Mouse (Mus musculus) MEL (cell line): ENCODE results near the gene Plcb4. TPM values are rescaled to one million over a fixed set of nuclear protein-coding genes. Genes with fewer than 3 reads are reported as not detected.

Source experiments
- DNase-seq: peaks from one replicate; pipeline ENCODE4 v3.0.0; 2011; ENCODE audit warnings: low read depth, low spot score
- H3K27ac ChIP-seq: 2 replicates; pipeline ENCODE4 v1.5.1; 2012; ENCODE audit warnings: low read depth, mild to moderate bottlenecking, control low read depth, low read length, moderate library complexity; ENCODE audit not compliant: control insufficient read depth
- H3K27me3 ChIP-seq, 2 experiments: fragments of 150-350 bp in 1 of 2; sonication (generic) in 1 of 2; 2 replicates each; pipeline ENCODE4 v1.6.1; 2012; ENCODE audit warnings: low read length in 2 of 2, mild to moderate bottlenecking in 2 of 2, improper control_type of control experiment in 1 of 2, moderate library complexity in 1 of 2; ENCODE audit not compliant: insufficient read depth in 2 of 2, control insufficient read depth in 1 of 2
- H3K36me3 ChIP-seq, 2 experiments: 2 replicates each; pipeline ENCODE4 v1.6.1; 2012 to 2014; ENCODE audit warnings: low read length in 2 of 2, improper control_type of control experiment in 1 of 2, inconsistent platforms in 1 of 2, mild to moderate bottlenecking in 1 of 2; ENCODE audit not compliant: insufficient read depth in 2 of 2, control insufficient read depth in 1 of 2
- H3K4me1 ChIP-seq, 2 experiments: fragments of 150-350 bp in 1 of 2; sonication (generic) in 1 of 2; 2 replicates each; pipeline ENCODE4 v1.6.1; 2012; ENCODE audit warnings: low read length in 2 of 2, improper control_type of control experiment in 1 of 2, mild to moderate bottlenecking in 1 of 2; ENCODE audit not compliant: insufficient read depth in 2 of 2, control insufficient read depth in 1 of 2
- H3K4me3 ChIP-seq, 2 experiments: fragments of 150-350 bp in 1 of 2; sonication (generic) in 1 of 2; 2 replicates each; pipeline ENCODE4 v1.5.1; 2012; ENCODE audit warnings: low read depth in 2 of 2, low read length in 2 of 2, mild to moderate bottlenecking in 2 of 2, moderate library complexity in 2 of 2, control low read depth in 1 of 2, improper control_type of control experiment in 1 of 2; ENCODE audit not compliant: control insufficient read depth in 1 of 2, insufficient read depth in 1 of 2
- H3K79me2 ChIP-seq: 2 replicates; pipeline ENCODE4 v1.6.1; 2012; ENCODE audit warnings: mild to moderate bottlenecking, low read length, moderate library complexity; ENCODE audit not compliant: control insufficient read depth, poor library complexity, insufficient read depth
- H3K9ac ChIP-seq: 2 replicates; pipeline ENCODE4 v1.6.1; 2012; ENCODE audit warnings: low read depth, mild to moderate bottlenecking, control low read depth, low read length, moderate library complexity; ENCODE audit not compliant: control insufficient read depth, poor library complexity, severe bottlenecking
- H3K9me3 ChIP-seq: fragments of 150-350 bp; sonication (generic); replicated peaks from 2 replicates; pipeline ENCODE4 v1.6.1; 2012; ENCODE audit warnings: mild to moderate bottlenecking, low read length, improper control_type of control experiment, moderate library complexity; ENCODE audit not compliant: insufficient read depth
- BHLHE40 ChIP-seq: IDR thresholded peaks from 2 replicates; pipeline ENCODE4 v1.6.1; 2012; ENCODE audit warnings: low read depth, mild to moderate bottlenecking, inconsistent platforms, low read length, improper control_type of control experiment, borderline replicate concordance
- CHD1 ChIP-seq: IDR thresholded peaks from 2 replicates; pipeline ENCODE4 v1.6.1; 2012; ENCODE audit warnings: low read depth, mild to moderate bottlenecking, inconsistent platforms, low read length, improper control_type of control experiment
- CTCF ChIP-seq, 3 experiments: IDR thresholded peaks in 2 of 3; conservative IDR thresholded peaks in 1 of 3; 2 replicates each; pipeline ENCODE4 v1.5.1; 2011 to 2012; ENCODE audit warnings: low read length in 3 of 3, low read depth in 2 of 3, mild to moderate bottlenecking in 2 of 3, improper control_type of control experiment in 1 of 3, inconsistent platforms in 1 of 3, mixed read lengths in 1 of 3, moderate library complexity in 1 of 3; ENCODE audit not compliant: control insufficient read depth in 1 of 3, insufficient read depth in 1 of 3, poor library complexity in 1 of 3, severe bottlenecking in 1 of 3
- ELF1 ChIP-seq: IDR thresholded peaks from 2 replicates; pipeline ENCODE4 v1.6.1; 2014; ENCODE audit warnings: low read depth, mild to moderate bottlenecking, inconsistent platforms, low read length, improper control_type of control experiment, moderate library complexity
- HCFC1 ChIP-seq: IDR thresholded peaks from 2 replicates; pipeline ENCODE4 v1.6.1; 2012; ENCODE audit warnings: low read depth, mild to moderate bottlenecking, inconsistent platforms, low read length, improper control_type of control experiment, moderate library complexity
- JUND ChIP-seq: IDR thresholded peaks from 2 replicates; pipeline ENCODE4 v1.6.1; 2011; ENCODE audit warnings: low read depth, mild to moderate bottlenecking, improper control_type of control experiment, low read length
- MAZ ChIP-seq: IDR thresholded peaks from 2 replicates; pipeline ENCODE4 v1.6.1; 2012; ENCODE audit warnings: low read depth, mild to moderate bottlenecking, inconsistent platforms, low read length, improper control_type of control experiment
- MXI1 ChIP-seq: IDR thresholded peaks from 2 replicates; pipeline ENCODE4 v1.6.1; 2011; ENCODE audit warnings: mild to moderate bottlenecking, low read depth, low read length, improper control_type of control experiment
- POLR2A ChIP-seq, 2 experiments: IDR thresholded peaks; 2 replicates each; pipeline ENCODE4 v1.6.1; 2011 to 2012; ENCODE audit warnings: low read length in 2 of 2, mild to moderate bottlenecking in 2 of 2, control low read depth in 1 of 2, improper control_type of control experiment in 1 of 2, low read depth in 1 of 2, moderate library complexity in 1 of 2; ENCODE audit not compliant: control insufficient read depth in 1 of 2, insufficient read depth in 1 of 2, poor library complexity in 1 of 2
- POLR2AphosphoS2 ChIP-seq: IDR thresholded peaks from 2 replicates; pipeline ENCODE4 v1.6.1; 2011; ENCODE audit warnings: low read length, improper control_type of control experiment
- POLR2AphosphoS5 ChIP-seq: IDR thresholded peaks from 2 replicates; pipeline ENCODE4 v1.6.1; 2012; ENCODE audit warnings: low read depth, borderline replicate concordance, mild to moderate bottlenecking, inconsistent platforms, low read length, moderate library complexity, mixed read lengths
- TBP ChIP-seq: IDR thresholded peaks from 2 replicates; pipeline ENCODE4 v1.8.0; 2011; ENCODE audit warnings: low read depth, low read length, improper control_type of control experiment
- USF1 ChIP-seq: IDR thresholded peaks from 2 replicates; pipeline ENCODE4 v1.6.1; 2014; ENCODE audit warnings: low read depth, mild to moderate bottlenecking, inconsistent platforms, low read length, improper control_type of control experiment, moderate library complexity
- USF2 ChIP-seq, 2 experiments: IDR thresholded peaks; 2 replicates each; pipeline ENCODE4 v1.6.1; 2011 to 2012; ENCODE audit warnings: improper control_type of control experiment in 2 of 2, low read length in 2 of 2, borderline replicate concordance in 1 of 2, inconsistent platforms in 1 of 2, low read depth in 1 of 2, mild to moderate bottlenecking in 1 of 2; ENCODE audit not compliant: insufficient read depth in 1 of 2
- ZMIZ1 ChIP-seq: IDR thresholded peaks from 2 replicates; pipeline ENCODE4 v1.6.1; 2012; ENCODE audit warnings: low read depth, mild to moderate bottlenecking, inconsistent platforms, low read length, improper control_type of control experiment, moderate library complexity
- polyA plus RNA-seq, 2 experiments: library from polyadenylated mRNA; stranded (reverse) in 1 of 2; unstranded in 1 of 2; fragments of >175 nt in 1 of 2; fragments of >200 nt in 1 of 2; gene quantifications; 2 replicates each; pipeline versions ENCODE4 v1.2.1 to v1.2.4; 2012; ENCODE audit warnings: low replicate concordance in 2 of 2, low read depth in 1 of 2; ENCODE audit not compliant: insufficient read length in 2 of 2, insufficient read depth in 1 of 2, missing spikeins in 1 of 2
- total RNA-seq: library from RNA; depleted of rRNA; stranded (reverse); fragments of 300-350 nt; gene quantifications from 2 replicates; pipeline ENCODE4 v1.2.3, GENCODE M21; 2012

Plcb4 gene
- total and polyA plus RNA-seq, 3 experiments = not detected

- Histone ChIP-seq H3K9ac (no peak overlapping the region), H3K4me3 (no peak overlapping the region), H3K79me2 (no peaks in the 10 kb centered on the region), H3K9me3 (no peaks in the 10 kb centered on the region), H3K27ac (no peak overlapping the region), H3K36me3 (no peaks in the 10 kb centered on the region), H3K27me3 (no peaks in the 10 kb centered on the region), H3K4me1 (no peaks in the 10 kb centered on the region)
- no peak for DNase-seq
- no peak for TF ChIP-seq POLR2AphosphoS5
These were observed 255.8 kb downstream of the Plcb4 start for GRCm38 (mm10) chr2:135914343-135915261.

DNA sequence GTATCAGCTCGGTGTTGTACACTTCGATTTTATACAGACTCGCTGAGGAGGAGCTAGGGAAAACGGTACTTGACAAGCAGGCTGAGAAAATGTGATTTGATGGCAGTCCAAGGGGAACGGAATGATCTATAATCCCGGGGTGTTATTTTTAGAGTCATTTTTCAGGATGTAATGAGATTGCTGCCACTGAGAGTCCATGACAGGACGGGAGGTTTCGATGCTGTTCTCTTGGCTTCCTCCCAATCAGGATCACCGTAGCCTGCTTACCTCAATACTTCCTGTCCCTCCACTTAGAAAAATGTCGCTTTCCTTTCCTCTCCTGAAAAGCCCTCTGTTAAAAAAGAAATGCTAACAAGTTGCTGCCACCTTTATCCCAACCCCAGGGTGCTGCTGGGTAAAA, 257.1 kb downstream of the Plcb4 start:
- H3K9ac ChIP-seq = no peak overlapping the region
- H3K4me1 ChIP-seq = no peaks in the 10 kb centered on the region
- TF ChIP-seq ZMIZ1 (no peak), POLR2A (IDR thresholded peaks at IDR 0.05; ENCODE audit: control insufficient read depth in 1 of 2, insufficient read depth in 1 of 2, low read depth in 1 of 2, low read length in 2 of 2, poor library complexity in 1 of 2) (no peak), TBP (no peak), HCFC1 (no peak), USF2 (IDR thresholded peaks at IDR 0.05; ENCODE audit: borderline replicate concordance in 1 of 2, insufficient read depth in 1 of 2, low read depth in 1 of 2, low read length in 2 of 2) (no peak), POLR2AphosphoS2 (no peak), MAZ (no peak), MXI1 (no peak)
- TF ChIP-seq, all 39 proteins: peak for 0
- Histone ChIP-seq H3K27ac (no peak overlapping the region), H3K36me3 (no peaks in the 10 kb centered on the region), H3K79me2 (no peaks in the 10 kb centered on the region), H3K27me3 (no peaks in the 10 kb centered on the region), H3K4me3 (no peak overlapping the region), H3K9me3 (no peaks in the 10 kb centered on the region)
- no peak for DNase-seq

DNA sequence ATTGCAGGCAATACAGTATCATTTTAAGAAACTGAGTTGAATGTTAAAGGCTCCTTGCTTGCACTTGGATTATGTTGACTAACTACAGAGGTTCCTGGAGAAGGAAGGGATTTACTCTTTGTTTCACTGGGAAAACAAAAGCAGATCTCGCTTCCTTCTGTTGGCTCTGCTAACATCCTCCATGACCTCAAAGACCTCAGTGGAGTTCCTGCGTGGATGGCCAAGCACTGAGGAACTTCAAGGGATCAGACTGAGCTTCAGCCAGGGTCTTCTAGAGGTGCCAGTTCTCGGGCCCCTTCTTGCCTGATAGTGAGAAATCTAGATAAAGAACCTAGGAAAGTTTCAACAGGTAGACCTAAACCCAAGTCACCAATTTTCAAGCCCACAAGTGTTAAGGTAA, 258.2 kb downstream of the Plcb4 start:
- no peak for DNase-seq
- Histone ChIP-seq H3K4me1 (no peaks in the 10 kb centered on the region), H3K36me3 (no peaks in the 10 kb centered on the region), H3K9ac (no peak overlapping the region), H3K9me3 (no peaks in the 10 kb centered on the region), H3K27me3 (no peaks in the 10 kb centered on the region), H3K79me2 (no peaks in the 10 kb centered on the region), H3K4me3 (no peak overlapping the region), H3K27ac (no peak overlapping the region)
- TF ChIP-seq MAZ = no peak
- no peak for TF ChIP-seq ELF1
- no peak for TF ChIP-seq USF1
- no peak for TF ChIP-seq CHD1
- TF ChIP-seq JUND = no peak
- TF ChIP-seq CTCF (IDR thresholded peaks at IDR 0.05 in 2 of 3, conservative IDR thresholded peaks at IDR 0.05 in 1 of 3; ENCODE audit: control insufficient read depth in 1 of 3, insufficient read depth in 1 of 3, low read depth in 2 of 3, low read length in 3 of 3, poor library complexity in 1 of 3, severe bottlenecking in 1 of 3) = no peak
- no peak for TF ChIP-seq POLR2A (IDR thresholded peaks at IDR 0.05; ENCODE audit: control insufficient read depth in 1 of 2, insufficient read depth in 1 of 2, low read depth in 1 of 2, low read length in 2 of 2, poor library complexity in 1 of 2)
- TF ChIP-seq BHLHE40 = no peak
- no peak for TF ChIP-seq MXI1
